Mouse (Mus musculus) erythroblast, embryonic 14.5 days (primary cell): Measurements from ENCODE around the gene Tead1. TPM values are rescaled to one million over a fixed set of nuclear protein-coding genes. Genes with fewer than 3 reads are reported as not detected.

Source experiments
- H3K27me3 ChIP-seq: 2 replicates; pipeline ENCODE4 v1.6.1; 2012; ENCODE audit warnings: inconsistent platforms; ENCODE audit not compliant: control insufficient read depth
- H3K36me3 ChIP-seq: 2 replicates; pipeline ENCODE4 v1.6.1; 2012; ENCODE audit warnings: mild to moderate bottlenecking, inconsistent platforms; ENCODE audit not compliant: control insufficient read depth
- H3K4me1 ChIP-seq: 2 replicates; pipeline ENCODE4 v1.6.1; 2012; ENCODE audit warnings: inconsistent platforms; ENCODE audit not compliant: control insufficient read depth
- H3K4me3 ChIP-seq: replicated peaks from 2 replicates; pipeline ENCODE3; 2012; ENCODE audit warnings: moderate library complexity, mild to moderate bottlenecking, inconsistent platforms
- H3K9me3 ChIP-seq: 2 replicates; pipeline ENCODE4 v1.6.1; 2012; ENCODE audit warnings: low read length, inconsistent platforms, mixed read lengths; ENCODE audit not compliant: control insufficient read depth
- GATA1 ChIP-seq: IDR thresholded peaks from 2 replicates; pipeline ENCODE4 v1.6.1; 2012; ENCODE audit warnings: low read length, inconsistent platforms, mixed read lengths
- TAL1 ChIP-seq: IDR thresholded peaks from 3 replicates; pipeline ENCODE4 v1.6.1; 2012; ENCODE audit warnings: low read length, inconsistent platforms, mixed read lengths
- polyA plus RNA-seq: library from polyadenylated mRNA; stranded (reverse); fragments of >175 nt; gene quantifications from 2 replicates; pipeline ENCODE4 v1.2.3, GENCODE M21; 2012

The Tead1 gene
- polyA plus RNA-seq, 1 experiment, result not detected

- H3K4me1 ChIP-seq, result no peaks in the 10 kb centered on the region
These were observed 213.5 kb downstream of the Tead1 start for GRCm38 (mm10) chr7:112892595-112892994.

GRCm38 (mm10) chr7:112896363-112896762 is 217.2 kb downstream of the Tead1 start:
- Histone ChIP-seq H3K36me3 (no peaks in the 10 kb centered on the region; the same call in 1 of the 2 replicates), H3K4me3 (no peak overlapping the region)
- TF ChIP-seq GATA1, result no peak
- no peak for TF ChIP-seq TAL1

More at GRCm38 (mm10) chr7:112892595-112892994, 213.5 kb downstream of the Tead1 start:
- no peaks in the 10 kb centered on the region; the same call in 1 of the 2 replicates for H3K36me3 ChIP-seq
- H3K27me3 ChIP-seq, result no peaks in the 10 kb centered on the region
- no peak overlapping the region for H3K4me3 ChIP-seq
- no peaks in the 10 kb centered on the region for H3K9me3 ChIP-seq
- no peak for TF ChIP-seq GATA1
- no peak for TF ChIP-seq TAL1

GRCm38 (mm10) chr7:112901710-112902109 is 222.6 kb downstream of the Tead1 start:
- no peaks in the 10 kb centered on the region for H3K27me3 ChIP-seq
- no peaks in the 10 kb centered on the region for H3K4me1 ChIP-seq
- H3K9me3 ChIP-seq, result no peaks in the 10 kb centered on the region
- TF ChIP-seq TAL1, result no peak
- TF ChIP-seq GATA1, result no peak
- H3K36me3 ChIP-seq, result no peaks in the 10 kb centered on the region
- no peak overlapping the region for H3K4me3 ChIP-seq

More at GRCm38 (mm10) chr7:112896363-112896762, 217.2 kb downstream of the Tead1 start:
- H3K27me3 ChIP-seq, result no peaks in the 10 kb centered on the region
- H3K9me3 ChIP-seq, result no peaks in the 10 kb centered on the region
- no peaks in the 10 kb centered on the region for H3K4me1 ChIP-seq

GRCm38 (mm10) chr7:112906848-112907247 is 227.7 kb downstream of the Tead1 start:
- TF ChIP-seq TAL1, result no peak
- TF ChIP-seq GATA1, result no peak
- Histone ChIP-seq H3K27me3 (no peaks in the 10 kb centered on the region), H3K4me3 (no peak overlapping the region), H3K36me3 (no peaks in the 10 kb centered on the region), H3K9me3 (no peaks in the 10 kb centered on the region), H3K4me1 (no peaks in the 10 kb centered on the region)

- TF ChIP-seq GATA1 (no peak), TAL1 (no peak)
- Histone ChIP-seq H3K27me3 (no peaks in the 10 kb centered on the region), H3K4me3 (no peak overlapping the region), H3K36me3 (no peaks in the 10 kb centered on the region), H3K9me3 (no peaks in the 10 kb centered on the region), H3K4me1 (no peaks in the 10 kb centered on the region)
These were observed 228.3 kb downstream of the Tead1 start for GRCm38 (mm10) chr7:112907468-112907867.

GRCm38 (mm10) chr7:112909164-112909563 is 230.0 kb downstream of the Tead1 start:
- Histone ChIP-seq H3K36me3 (no peaks in the 10 kb centered on the region), H3K4me1 (no peaks in the 10 kb centered on the region), H3K4me3 (no peak overlapping the region), H3K27me3 (no peaks in the 10 kb centered on the region), H3K9me3 (no peaks in the 10 kb centered on the region)
- TF ChIP-seq GATA1 (no peak), TAL1 (no peak)

- Histone ChIP-seq H3K4me1 (no peaks in the 10 kb centered on the region), H3K4me3 (no peak overlapping the region), H3K9me3 (no peaks in the 10 kb centered on the region), H3K36me3 (no peaks in the 10 kb centered on the region), H3K27me3 (no peaks in the 10 kb centered on the region)
- TF ChIP-seq TAL1 (no peak), GATA1 (no peak)
These were observed 233.9 kb downstream of the Tead1 start for GRCm38 (mm10) chr7:112912969-112913368.

- no peaks in the 10 kb centered on the region for H3K36me3 ChIP-seq
- no peaks in the 10 kb centered on the region for H3K4me1 ChIP-seq
- H3K4me3 ChIP-seq, result no peak overlapping the region
- TF ChIP-seq TAL1 (no peak), GATA1 (no peak)
- H3K9me3 ChIP-seq, result no peaks in the 10 kb centered on the region
- no peaks in the 10 kb centered on the region for H3K27me3 ChIP-seq
These were observed 236.5 kb downstream of the Tead1 start for GRCm38 (mm10) chr7:112915571-112915970.

GRCm38 (mm10) chr7:112917613-112918278 is 238.6 kb downstream of the Tead1 start:
- Histone ChIP-seq H3K9me3 (no peaks in the 10 kb centered on the region), H3K36me3 (no peaks in the 10 kb centered on the region), H3K27me3 (no peaks in the 10 kb centered on the region), H3K4me1 (no peaks in the 10 kb centered on the region), H3K4me3 (no peak overlapping the region)
- TF ChIP-seq TAL1 (no peak), GATA1 (no peak)
